Mouse (Mus musculus) spleen, adult 2 months (tissue): Measurements from ENCODE around the gene Ldlr. TPM values are rescaled to one million over a fixed set of nuclear protein-coding genes. Genes with fewer than 3 reads are reported as not detected.

ENCODE experiments used
- DNase-seq, 2 experiments: peaks; one replicate each; pipeline versions ENCODE4 v3.0.0 to v3.0.0-alpha.2; 2012 to 2021; ENCODE audit warnings: low spot score in 2 of 2, low read depth in 1 of 2
- H3K27ac ChIP-seq: fragments of 200-500 bp; 2 replicates; pipeline ENCODE4 v1.5.1; 2012; ENCODE audit warnings: low read length, inconsistent platforms; ENCODE audit not compliant: insufficient read depth
- H3K27me3 ChIP-seq: fragments of 200-500 bp; 2 replicates; pipeline ENCODE4 v1.6.1; 2012; ENCODE audit warnings: mild to moderate bottlenecking, moderate library complexity, low read length, inconsistent platforms; ENCODE audit not compliant: control insufficient read depth, insufficient read depth
- H3K36me3 ChIP-seq: fragments of 200-500 bp; 2 replicates; pipeline ENCODE4 v1.6.1; 2012; ENCODE audit warnings: mild to moderate bottlenecking, low read length, inconsistent platforms; ENCODE audit not compliant: control insufficient read depth, insufficient read depth
- H3K4me1 ChIP-seq: fragments of 200-500 bp; 2 replicates; pipeline ENCODE4 v1.6.1; 2011; ENCODE audit warnings: inconsistent platforms; ENCODE audit not compliant: control insufficient read depth, insufficient read depth, insufficient read length
- H3K4me3 ChIP-seq: fragments of 200-500 bp; 2 replicates; pipeline ENCODE4 v1.5.1; 2011; ENCODE audit warnings: mild to moderate bottlenecking, inconsistent platforms; ENCODE audit not compliant: insufficient read depth, insufficient read length; ENCODE audit errors: extremely low read depth
- CTCF ChIP-seq: fragments of 200-500 bp; IDR thresholded peaks from 2 replicates; pipeline ENCODE4 v1.5.1; 2011; ENCODE audit warnings: mild to moderate bottlenecking, inconsistent platforms; ENCODE audit not compliant: insufficient read depth, insufficient read length, insufficient replicate concordance; ENCODE audit errors: extremely low read depth
- POLR2A ChIP-seq: fragments of 200-500 bp; IDR thresholded peaks from 2 replicates; pipeline ENCODE4 v1.6.1; 2011; ENCODE audit warnings: low read depth, low read length, inconsistent platforms
- WGBS: fragments of 180-500 bp; shearing (Covaris S2); methylation state at CpG from one replicate; pipeline ENCODE4 v1.1.7; 2018; 5-methylcytosine and 5-hydroxymethylcytosine counted together
- polyA plus RNA-seq: library from polyadenylated mRNA; depleted of rRNA; stranded (reverse); fragments of >200 nt; gene quantifications from 2 replicates; pipeline ENCODE4 v1.2.3, GENCODE M21; 2012

The Ldlr gene
- polyA plus RNA-seq, 1 experiment = 19.4 TPM

GRCm38 (mm10) chr9:21733446-21733845 lies 10.2 kb downstream of the Ldlr start:
- DNase-seq = no peak
- H3K4me3 ChIP-seq = no peak overlapping the region

GRCm38 (mm10) chr9:21733989-21734388 lies 10.7 kb downstream of the Ldlr start:
- no peaks in the 10 kb centered on the region for H3K27me3 ChIP-seq
- 97% methylated on average over 7 of the region's 7 CpGs for WGBS
- TF ChIP-seq POLR2A (no peak), CTCF (no peak)
- H3K36me3 ChIP-seq = peaks cover 21% of the 10 kb centered on the region
- DNase-seq = no peak
- no peak overlapping the region for H3K4me3 ChIP-seq
- no peak overlapping the region for H3K27ac ChIP-seq
- no peaks in the 10 kb centered on the region for H3K4me1 ChIP-seq

More at GRCm38 (mm10) chr9:21733446-21733845, 10.2 kb downstream of the Ldlr start:
- no peak overlapping the region for H3K27ac ChIP-seq
- no peaks in the 10 kb centered on the region for H3K4me1 ChIP-seq
- TF ChIP-seq CTCF (no peak), POLR2A (no peak)
- peaks cover 18% of the 10 kb centered on the region for H3K36me3 ChIP-seq
- H3K27me3 ChIP-seq = no peaks in the 10 kb centered on the region
- WGBS = 97% methylated on average over 17 of the region's 17 CpGs

GRCm38 (mm10) chr9:21735126-21735525 lies 11.8 kb downstream of the Ldlr start:
- DNase-seq = no peak
- Histone ChIP-seq H3K27ac (no peak overlapping the region), H3K36me3 (peaks cover 29% of the 10 kb centered on the region), H3K27me3 (no peaks in the 10 kb centered on the region), H3K4me1 (no peaks in the 10 kb centered on the region), H3K4me3 (no peak overlapping the region)
- WGBS = 96% methylated on average over 14 of the region's 14 CpGs
- no peak for TF ChIP-seq POLR2A
- TF ChIP-seq CTCF = no peak

- H3K4me3 ChIP-seq = no peak overlapping the region
- peaks cover 30% of the 10 kb centered on the region for H3K36me3 ChIP-seq
- no peaks in the 10 kb centered on the region for H3K27me3 ChIP-seq
- no peak for DNase-seq
- 78% methylated on average over 3 of the region's 3 CpGs for WGBS
- H3K27ac ChIP-seq = no peak overlapping the region
- no peak for TF ChIP-seq POLR2A
- no peak for TF ChIP-seq CTCF
- H3K4me1 ChIP-seq = no peaks in the 10 kb centered on the region
These were observed 13.3 kb downstream of the Ldlr start for GRCm38 (mm10) chr9:21736580-21736979.

GRCm38 (mm10) chr9:21737188-21737587 lies 13.9 kb downstream of the Ldlr start:
- no peak overlapping the region for H3K4me3 ChIP-seq
- DNase-seq = no peak
- 97% methylated on average over 10 of the region's 10 CpGs for WGBS
- no peaks in the 10 kb centered on the region for H3K4me1 ChIP-seq
- no peak overlapping the region for H3K27ac ChIP-seq
- no peak for TF ChIP-seq CTCF
- no peaks in the 10 kb centered on the region for H3K27me3 ChIP-seq
- peaks cover 32% of the 10 kb centered on the region for H3K36me3 ChIP-seq

- Histone ChIP-seq H3K36me3 (peaks cover 28% of the 10 kb centered on the region), H3K4me1 (no peaks in the 10 kb centered on the region), H3K27me3 (no peaks in the 10 kb centered on the region), H3K4me3 (no peak overlapping the region), H3K27ac (no peak overlapping the region)
- WGBS = 95% methylated on average over 7 of the region's 7 CpGs
- TF ChIP-seq POLR2A = no peak
- no peak for TF ChIP-seq CTCF
- no peak for DNase-seq
These were observed 15.5 kb downstream of the Ldlr start for GRCm38 (mm10) chr9:21738776-21739175.

GRCm38 (mm10) chr9:21740427-21740826 lies 17.1 kb downstream of the Ldlr start:
- no peak for TF ChIP-seq CTCF
- no peak for TF ChIP-seq POLR2A
- Histone ChIP-seq H3K4me1 (no peaks in the 10 kb centered on the region), H3K27me3 (no peaks in the 10 kb centered on the region), H3K4me3 (no peak overlapping the region), H3K27ac (no peak overlapping the region), H3K36me3 (peaks cover 26% of the 10 kb centered on the region)
- WGBS = 89% methylated on average over 14 of the region's 14 CpGs
- DNase-seq = no peak

GRCm38 (mm10) chr9:21741514-21741913 lies 18.2 kb downstream of the Ldlr start:
- TF ChIP-seq POLR2A (no peak), CTCF (no peak)
- Histone ChIP-seq H3K4me1 (no peaks in the 10 kb centered on the region), H3K27me3 (no peaks in the 10 kb centered on the region), H3K27ac (no peak overlapping the region), H3K4me3 (no peak overlapping the region), H3K36me3 (peaks cover 26% of the 10 kb centered on the region)
- no peak for DNase-seq
- WGBS = 83% methylated on average over 11 of the region's 11 CpGs
